In the genomic region with DNA sequence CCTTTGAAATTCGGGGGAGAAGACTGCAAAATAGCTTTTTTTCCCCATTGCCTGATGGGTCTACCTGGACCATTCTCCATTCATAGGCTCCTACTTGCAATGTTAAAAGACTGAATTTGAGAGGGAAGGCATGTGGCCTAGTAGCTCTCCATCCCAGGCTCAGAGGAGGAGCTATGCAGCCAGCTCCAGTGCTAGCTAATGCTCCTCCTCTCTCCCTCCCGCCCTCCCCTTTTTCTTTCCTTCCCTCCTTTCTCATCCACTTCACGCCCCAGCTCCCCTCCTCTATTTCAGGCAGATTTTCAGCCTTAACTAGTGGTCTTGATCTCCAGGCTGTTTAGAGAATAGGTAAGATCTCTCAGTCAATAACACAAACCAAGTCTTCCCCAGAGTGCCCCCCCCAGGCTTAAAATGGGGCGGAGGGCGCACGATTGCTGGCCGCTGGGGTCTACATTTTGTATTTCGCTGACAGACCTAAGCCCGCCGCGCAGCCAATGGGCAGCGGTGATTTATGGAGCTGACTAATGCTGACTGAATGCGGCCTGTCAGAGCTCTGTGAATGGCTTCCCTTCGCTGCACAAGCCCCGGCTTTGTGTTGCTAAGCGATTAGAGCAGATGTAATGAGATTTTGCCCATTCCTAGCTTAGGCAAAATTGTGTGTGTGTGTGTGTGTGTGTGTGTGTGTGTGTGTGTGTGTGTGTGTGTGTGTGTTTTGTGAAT, we compare ENCODE assay signal across 8 mouse cellular contexts. TPM values are rescaled to one million over a fixed set of nuclear protein-coding genes. Genes with fewer than 3 reads are reported as not detected.
DNase-seq lines count a peak whose midpoint lies in the region; ATAC-seq and TF ChIP-seq lines count a peak whose summit lies in the region.

No protein-coding gene starts in this region.

- ATAC-seq in kidney, postnatal 0 days (replicated peaks; ENCODE audit: low FRiP score, low read depth) = peak; percentile 58; the same call in 1 of the 2 replicates
- ATAC-seq in hindbrain, embryonic 12.5 days (ENCODE audit: low FRiP score) = peak; percentile 78
- ATAC-seq in midbrain, embryonic 14.5 days (ENCODE audit: low FRiP score, low TSS enrichment) = peak; percentile 74
- ATAC-seq in erythroblast, adult 5-6 weeks (replicated peaks; ENCODE audit: low FRiP score, poor library complexity, severe bottlenecking) = no peak
- ATAC-seq in megakaryocyte progenitor cell, adult 5-6 weeks (replicated peaks; ENCODE audit: poor library complexity) = no peak

- H3K9me3 ChIP-seq in kidney, postnatal 0 days (replicated peaks; ENCODE audit: low read length) = no peaks in the 10 kb centered on the region
- H3K9me3 ChIP-seq in hindbrain, embryonic 12.5 days (replicated peaks) = no peaks in the 10 kb centered on the region
- H3K9me3 ChIP-seq in midbrain, embryonic 14.5 days (ENCODE audit: control insufficient read depth, low read length) = no peaks in the 10 kb centered on the region

- H3K4me2 ChIP-seq in kidney, postnatal 0 days (ENCODE audit: low read length) = peak overlapping the region; percentile 34; the same call in 1 of the 2 replicates
- peak overlapping the region; percentile 43 for H3K4me2 ChIP-seq in hindbrain, embryonic 12.5 days (replicated peaks)
- peak overlapping the region; percentile 81 for H3K4me2 ChIP-seq in midbrain, embryonic 14.5 days (ENCODE audit: low read length)

- no peak overlapping the region for H3K4me3 ChIP-seq in kidney, postnatal 0 days (replicated peaks; ENCODE audit: low read depth, low read length)
- H3K4me3 ChIP-seq in kidney, adult 2 months (ENCODE audit: insufficient read depth, low read depth, low read length) = no peak overlapping the region
- peak overlapping the region; percentile 18; the same call in 1 of the 2 replicates for H3K4me3 ChIP-seq in hindbrain, embryonic 12.5 days
- H3K4me3 ChIP-seq in midbrain, embryonic 14.5 days (replicated peaks; ENCODE audit: low read depth, low read length) = peak overlapping the region; percentile 23

- peaks cover 89% of the 10 kb centered on the region for H3K27me3 ChIP-seq in kidney, postnatal 0 days (ENCODE audit: insufficient read depth, low read length)
- H3K27me3 ChIP-seq in kidney, adult 2 months (replicated peaks; ENCODE audit: control insufficient read depth, insufficient read depth, low read length) = peaks cover 6% of the 10 kb centered on the region
- H3K27me3 ChIP-seq in hindbrain, embryonic 12.5 days = peaks cover 29% of the 10 kb centered on the region
- no peaks in the 10 kb centered on the region for H3K27me3 ChIP-seq in midbrain, embryonic 14.5 days (ENCODE audit: control insufficient read depth, insufficient read depth, low read length)

- WGBS in kidney, postnatal 0 days = under 1% methylated on average over 16 of the region's 16 CpGs
- WGBS in kidney, adult 2 months = 4% methylated on average over 16 of the region's 16 CpGs
- under 1% methylated on average over 16 of the region's 16 CpGs for WGBS in hindbrain, embryonic 12.5 days
- 0% methylated on average over 16 of the region's 16 CpGs for WGBS in midbrain, embryonic 14.5 days

- peak; percentile 58 for DNase-seq in kidney, postnatal 0 days (ENCODE audit: low spot score)
- no peak for DNase-seq in kidney, adult 2 months
- DNase-seq in adrenal gland, postnatal 36 days = peak; percentile 66 to 69
- DNase-seq in midbrain, embryonic 14.5 days = peak; percentile 92
- no peak for DNase-seq in gastrocnemius, postnatal 25 days

- no peak for TF ChIP-seq POLR2A in kidney, adult 2 months (IDR thresholded peaks at IDR 0.05; ENCODE audit: low read depth, low read length)

- no peaks in the 10 kb centered on the region for H3K36me3 ChIP-seq in kidney, postnatal 0 days (ENCODE audit: insufficient read depth, low read length)
- no peaks in the 10 kb centered on the region for H3K36me3 ChIP-seq in kidney, adult 2 months (ENCODE audit: control insufficient read depth, insufficient read depth, low read length)
- H3K36me3 ChIP-seq in hindbrain, embryonic 12.5 days = no peaks in the 10 kb centered on the region
- H3K36me3 ChIP-seq in midbrain, embryonic 14.5 days (ENCODE audit: control insufficient read depth, insufficient read depth, low read length) = no peaks in the 10 kb centered on the region

- TF ChIP-seq CTCF in kidney, postnatal 0 days (IDR thresholded peaks at IDR 0.05; ENCODE audit: low read depth) = no peak
- TF ChIP-seq CTCF in kidney, adult 2 months (conservative IDR thresholded peaks at IDR 0.05; ENCODE audit: insufficient read depth, insufficient read length, low read depth, low read length) = no peak

- no peak overlapping the region for H3K9ac ChIP-seq in kidney, postnatal 0 days (ENCODE audit: low read depth, low read length)
- peak overlapping the region; percentile 45; the same call in 1 of the 2 replicates for H3K9ac ChIP-seq in hindbrain, embryonic 12.5 days
- H3K9ac ChIP-seq in midbrain, embryonic 14.5 days (replicated peaks; ENCODE audit: low read length) = peak overlapping the region; percentile 40; the same call in 1 of the 2 replicates

- H3K27ac ChIP-seq in kidney, postnatal 0 days = no peak overlapping the region
- no peak overlapping the region for H3K27ac ChIP-seq in kidney, adult 2 months (ENCODE audit: insufficient read depth, low read depth, low read length)
- H3K27ac ChIP-seq in hindbrain, embryonic 12.5 days = peak overlapping the region; percentile 91
- peak overlapping the region; percentile 91 for H3K27ac ChIP-seq in midbrain, embryonic 14.5 days (replicated peaks; ENCODE audit: low read depth, low read length)

- 0 out of 2 replicates have a peak, but pooled peaks cover 3% of the 10 kb centered on the region for H3K4me1 ChIP-seq in kidney, postnatal 0 days (replicated peaks; ENCODE audit: insufficient read depth, low read length)
- no peaks in the 10 kb centered on the region for H3K4me1 ChIP-seq in kidney, adult 2 months (ENCODE audit: control insufficient read depth, insufficient read depth, low read length)
- H3K4me1 ChIP-seq in hindbrain, embryonic 12.5 days = peaks cover 63% of the 10 kb centered on the region
- peaks cover 52% of the 10 kb centered on the region for H3K4me1 ChIP-seq in midbrain, embryonic 14.5 days (ENCODE audit: control insufficient read depth, insufficient read depth, low read length)

RNA-seq across cellular contexts. Expression of gene Ascl1, which starts 4.9 kb away (rescaled TPM):
- 0.30 and 0.41 TPM in 2 replicates for polyA plus RNA-seq in kidney, postnatal 0 days (2015; fragmentation: Nextera tagmentation; extraction: Ambion mirVana)
- polyA plus RNA-seq in kidney, adult 2 months (2012; rRNA removed) = 0.14 and 0.15 TPM in 2 replicates
- total RNA-seq in adrenal gland, postnatal 36 days (2021) = 1 to 10 TPM; 1.1 to 1.6 TPM
- polyA plus RNA-seq in hindbrain, embryonic 12.5 days (2016; fragmentation: Nextera tagmentation; extraction: Ambion mirVana) = 46.1 and 49.1 TPM in 2 replicates
- 19.2 and 30.5 TPM in 2 replicates for polyA plus RNA-seq in midbrain, embryonic 14.5 days (2014; fragmentation: Nextera tagmentation; extraction: Ambion mirVana)
- total RNA-seq in erythroblast, adult 5-6 weeks (2015; ENCODE audit: low replicate concordance) = not detected in 2 replicates
- not detected in 2 replicates for total RNA-seq in erythroblast, adult 5-6 weeks (2017; ENCODE audit: low replicate concordance)
- total RNA-seq in megakaryocyte progenitor cell, adult 5-6 weeks (2015) = not detected in 2 replicates
- not detected in 2 replicates for total RNA-seq in megakaryocyte progenitor cell, adult 5-6 weeks (2017)
- not detected for total RNA-seq in gastrocnemius, postnatal 25 days (2021)

RNA-seq across cellular contexts. Expression of gene Pah, which starts 33.0 kb away (rescaled TPM):
- polyA plus RNA-seq in kidney, postnatal 0 days (2015; fragmentation: Nextera tagmentation; extraction: Ambion mirVana) = 40.9 and 52.9 TPM in 2 replicates
- polyA plus RNA-seq in kidney, adult 2 months (2012; rRNA removed) = 737 and 835 TPM in 2 replicates
- total RNA-seq in adrenal gland, postnatal 36 days (2021) = 1 to 10 TPM in 1 of 2 experiments, not detected in 1; 1.1 TPM
- not detected in 2 replicates for polyA plus RNA-seq in hindbrain, embryonic 12.5 days (2016; fragmentation: Nextera tagmentation; extraction: Ambion mirVana)
- not detected in 2 replicates for polyA plus RNA-seq in midbrain, embryonic 14.5 days (2014; fragmentation: Nextera tagmentation; extraction: Ambion mirVana)
- total RNA-seq in erythroblast, adult 5-6 weeks (2015; ENCODE audit: low replicate concordance) = not detected in 2 replicates
- total RNA-seq in erythroblast, adult 5-6 weeks (2017; ENCODE audit: low replicate concordance) = not detected in 2 replicates
- not detected in 2 replicates for total RNA-seq in megakaryocyte progenitor cell, adult 5-6 weeks (2015)
- total RNA-seq in megakaryocyte progenitor cell, adult 5-6 weeks (2017) = not detected in 2 replicates
- total RNA-seq in gastrocnemius, postnatal 25 days (2021) = not detected

Comparison
In these comparisons a context has a peak if more than half of its experiments do, and no peak if none do; other contexts are left out.
1. DNase-seq: peak in kidney, postnatal 0 days (single experiment), adrenal gland, postnatal 36 days (2 of 2) and midbrain, embryonic 14.5 days (single experiment); none in kidney, adult 2 months (single experiment) and gastrocnemius, postnatal 25 days (single experiment).
2. ATAC-seq: peak in kidney, postnatal 0 days (single experiment), hindbrain, embryonic 12.5 days (single experiment) and midbrain, embryonic 14.5 days (single experiment); none in erythroblast, adult 5-6 weeks (single experiment) and megakaryocyte progenitor cell, adult 5-6 weeks (single experiment).
3. H3K27ac ChIP-seq: peak in hindbrain, embryonic 12.5 days (single experiment) and midbrain, embryonic 14.5 days (single experiment); none in kidney, postnatal 0 days (single experiment) and kidney, adult 2 months (single experiment).
4. H3K4me3 ChIP-seq: peak in hindbrain, embryonic 12.5 days (single experiment) and midbrain, embryonic 14.5 days (single experiment); none in kidney, postnatal 0 days (single experiment) and kidney, adult 2 months (single experiment).
5. Peak in every context shown above with its lines, with median percentiles within 50 percentile points of each other: H3K4me2 ChIP-seq.